Mouse (Mus musculus) liver, embryonic 11.5 days (tissue): Measurements from ENCODE around the gene Olfr1054. TPM values are rescaled to one million over a fixed set of nuclear protein-coding genes. Genes with fewer than 3 reads are reported as not detected.
"Not testable (repeated sequence)": the region's sequence is repeated elsewhere in the genome, so short reads cannot be mapped to it uniquely, and the experiment has no call there.

Source experiments
- ATAC-seq: fragments of 200-750 bp; cut with Nextera tagmentation; replicated peaks from 2 replicates; pipeline ENCODE4 v1.8.0; 2017; ENCODE audit warnings: moderate number of reproducible peaks, mild to moderate bottlenecking, moderate TSS enrichment, moderate library complexity; ENCODE audit not compliant: low FRiP score
- DNase-seq: peaks from one replicate; pipeline ENCODE4 v3.0.0-alpha.2; 2017; ENCODE audit warnings: low spot score
- H3K27ac ChIP-seq: fragments of 300-500 bp; sonication (generic); 2 replicates; pipeline ENCODE4 v1.5.1; 2014; ENCODE audit warnings: mild to moderate bottlenecking, low read depth, low read length, control low read depth
- H3K27me3 ChIP-seq: fragments of 300-500 bp; sonication (generic); replicated peaks from 2 replicates; pipeline ENCODE4 v1.6.1; 2014; ENCODE audit warnings: low read length, mixed read lengths; ENCODE audit not compliant: control insufficient read depth, insufficient read depth
- H3K36me3 ChIP-seq: fragments of 300-500 bp; sonication (generic); 2 replicates; pipeline ENCODE4 v1.6.1; 2014; ENCODE audit warnings: mild to moderate bottlenecking, low read length, moderate library complexity, mixed read lengths; ENCODE audit not compliant: control insufficient read depth, insufficient read depth
- H3K4me1 ChIP-seq: fragments of 300-500 bp; sonication (generic); replicated peaks from 2 replicates; pipeline ENCODE4 v1.6.1; 2014; ENCODE audit warnings: low read length, mixed read lengths; ENCODE audit not compliant: control insufficient read depth, insufficient read depth
- H3K4me2 ChIP-seq: fragments of 300-500 bp; sonication (generic); 2 replicates; pipeline ENCODE4 v1.6.1; 2014; ENCODE audit warnings: mild to moderate bottlenecking, control low read depth, moderate library complexity
- H3K4me3 ChIP-seq: fragments of 300-500 bp; sonication (generic); 2 replicates; pipeline ENCODE4 v1.5.1; 2014; ENCODE audit warnings: low read depth, low read length, control low read depth
- H3K9ac ChIP-seq: fragments of 300-500 bp; sonication (generic); 2 replicates; pipeline ENCODE4 v1.6.1; 2014; ENCODE audit warnings: low read depth, low read length, control low read depth
- H3K9me3 ChIP-seq: fragments of 300-500 bp; sonication (generic); 2 replicates; pipeline ENCODE4 v1.6.1; 2016; ENCODE audit warnings: low read length, inconsistent platforms, mixed read lengths; ENCODE audit not compliant: control insufficient read depth
- WGBS: fragments of 180-500 bp; shearing (Covaris S2); extraction: QIAGEN DNeasy Blood & Tissue Kit; methylation state at CpG from one replicate; pipeline ENCODE4 v1.1.7; 2014; 5-methylcytosine and 5-hydroxymethylcytosine counted together
- polyA plus RNA-seq: library from polyadenylated mRNA; unstranded; fragments of >200 nt; fragmentation: Nextera tagmentation; extraction: Ambion mirVana; gene quantifications from 2 replicates; pipeline ENCODE4 v1.2.1, GENCODE M21; 2014

The Olfr1054 gene
- polyA plus RNA-seq, result not detected in 2 replicates

GRCm38 (mm10) chr2:86335333-86335732 lies at the start of gene Olfr1054:
Olfr1054 (minus strand) TSS chr2:86335433.
- no peaks in the 10 kb centered on the region for H3K36me3 ChIP-seq
- no peak within 1 kb of the TSS for H3K4me2 ChIP-seq
- H3K27me3 ChIP-seq, result no peaks in the 10 kb centered on the region
- H3K9me3 ChIP-seq, result no peaks in the 10 kb centered on the region
- no peak for DNase-seq
- WGBS, result 89% methylated on average over 3 of the region's 3 CpGs
- ATAC-seq, result no peak
- H3K9ac ChIP-seq, result no peak within 1 kb of the TSS
- no peaks in the 10 kb centered on the region for H3K4me1 ChIP-seq
- H3K27ac ChIP-seq, result no peak within 1 kb of the TSS
- H3K4me3 ChIP-seq, result no peak within 1 kb of the TSS

- H3K4me2 ChIP-seq, result no peak within 1 kb of the TSS
- no peak within 1 kb of the TSS for H3K9ac ChIP-seq
- H3K27ac ChIP-seq, result no peak within 1 kb of the TSS
- no peaks in the 10 kb centered on the region for H3K27me3 ChIP-seq
- no peaks in the 10 kb centered on the region for H3K9me3 ChIP-seq
- no peak within 1 kb of the TSS for H3K4me3 ChIP-seq
- H3K36me3 ChIP-seq, result no peaks in the 10 kb centered on the region
- DNase-seq, result no peak
- no peak for ATAC-seq
- no peaks in the 10 kb centered on the region for H3K4me1 ChIP-seq
Observed at GRCm38 (mm10) chr2:86378293-86378692, 43.1 kb upstream of the Olfr1054 start, which contains the start of gene Olfr1057. Olfr1057 (minus strand) TSS chr2:86378393.

GRCm38 (mm10) chr2:86366342-86366741 lies 31.1 kb upstream of the Olfr1054 start:
- DNase-seq, H3K9ac ChIP-seq, ATAC-seq, H3K4me2 ChIP-seq, H3K27ac ChIP-seq, H3K36me3 ChIP-seq, H3K9me3 ChIP-seq, H3K4me1 ChIP-seq, H3K27me3 ChIP-seq, H3K4me3 ChIP-seq: not testable (repeated sequence)
- no CpG with 5 or more reads among the region's 6 CpGs for whole genome bisulfite sequencing

GRCm38 (mm10) chr2:86362369-86362768 lies 27.1 kb upstream of the Olfr1054 start, which contains the start of gene Olfr1056:
Olfr1056 (minus strand) TSS chr2:86362469.
- Histone ChIP-seq H3K9me3 (no peaks in the 10 kb centered on the region), H3K27me3 (no peaks in the 10 kb centered on the region), H3K9ac (no peak within 1 kb of the TSS), H3K4me2 (no peak within 1 kb of the TSS), H3K4me1 (no peaks in the 10 kb centered on the region), H3K4me3 (no peak within 1 kb of the TSS), H3K36me3 (no peaks in the 10 kb centered on the region), H3K27ac (no peak within 1 kb of the TSS)
- ATAC-seq (no peak), DNase-seq (no peak)

- not testable (repeated sequence) for H3K4me2 ChIP-seq
Observed at GRCm38 (mm10) chr2:86351751-86352150, 16.5 kb upstream of the Olfr1054 start.

GRCm38 (mm10) chr2:86350184-86350583 lies 15.0 kb upstream of the Olfr1054 start, which contains the start of gene Olfr1055:
Olfr1055 (minus strand) TSS chr2:86350284.
- Histone ChIP-seq H3K9ac (no peak within 1 kb of the TSS), H3K36me3 (no peaks in the 10 kb centered on the region), H3K9me3 (no peaks in the 10 kb centered on the region), H3K4me2 (no peak within 1 kb of the TSS), H3K27me3 (no peaks in the 10 kb centered on the region), H3K4me3 (no peak within 1 kb of the TSS), H3K27ac (no peak within 1 kb of the TSS), H3K4me1 (no peaks in the 10 kb centered on the region)
- ATAC-seq (no peak), DNase-seq (no peak)
- WGBS, result 89% methylated on average over 5 of the region's 5 CpGs

More at GRCm38 (mm10) chr2:86351751-86352150, 16.5 kb upstream of the Olfr1054 start:
- DNase-seq, H3K9ac ChIP-seq, ATAC-seq, H3K27me3 ChIP-seq, H3K9me3 ChIP-seq, H3K36me3 ChIP-seq, H3K4me1 ChIP-seq, H3K4me3 ChIP-seq, H3K27ac ChIP-seq: not testable (repeated sequence)
- 89% methylated on average over 1 of the region's 1 CpGs for WGBS

GRCm38 (mm10) chr2:86315184-86315583 lies 20.0 kb downstream of the Olfr1054 start, which contains the start of gene Olfr1053:
Olfr1053 (minus strand) TSS chr2:86315284.
- no peak within 1 kb of the TSS for H3K27ac ChIP-seq
- ATAC-seq, result no peak
- no peak for DNase-seq
- H3K4me2 ChIP-seq, result no peak within 1 kb of the TSS
- no peaks in the 10 kb centered on the region for H3K4me1 ChIP-seq
- no peaks in the 10 kb centered on the region for H3K36me3 ChIP-seq
- H3K9ac ChIP-seq, result no peak within 1 kb of the TSS
- 60% methylated on average over 3 of the region's 3 CpGs for WGBS
- H3K27me3 ChIP-seq, result no peaks in the 10 kb centered on the region
- no peak within 1 kb of the TSS for H3K4me3 ChIP-seq
- H3K9me3 ChIP-seq, result no peaks in the 10 kb centered on the region

GRCm38 (mm10) chr2:86292155-86292554 lies 43.1 kb downstream of the Olfr1054 start, which contains the start of gene Olfr1052:
Olfr1052 (plus strand) TSS chr2:86292455.
- Histone ChIP-seq H3K27me3 (no peaks in the 10 kb centered on the region), H3K27ac (no peak within 1 kb of the TSS), H3K9me3 (no peaks in the 10 kb centered on the region), H3K4me1 (no peaks in the 10 kb centered on the region), H3K4me3 (no peak within 1 kb of the TSS), H3K4me2 (no peak within 1 kb of the TSS), H3K36me3 (no peaks in the 10 kb centered on the region), H3K9ac (no peak within 1 kb of the TSS)
- ATAC-seq, result no peak
- no peak for DNase-seq
